17 mouse cellular contexts compared by ENCODE assay signal in genomic region chr10:43124156-43124555, GRCm38 (mm10). TPM values are rescaled to one million over a fixed set of nuclear protein-coding genes. Genes with fewer than 3 reads are reported as not detected.
DNase-seq lines count a peak whose midpoint lies in the region; ATAC-seq and TF ChIP-seq lines count a peak whose summit lies in the region.
"Had no signal": no experiment of that assay in that cellular context is flagged by ENCODE, and none has a peak within 500 bp of the region (broad histone marks: within the 10 kb centered on the region; RNA-seq: fewer than 3 reads in every experiment).

No protein-coding gene starts in this region.

- H3K36me3 ChIP-seq in kidney, embryonic 15.5 days, result no peaks in the 10 kb centered on the region
- H3K36me3 ChIP-seq in CH12.LX (replicated peaks in 1 of 2; ENCODE audit: control insufficient read depth in 1 of 2, insufficient read depth in 1 of 2, low read length in 1 of 2), result no peaks in the 10 kb centered on the region
- H3K36me3 ChIP-seq: embryonic facial prominence, embryonic 15.5 days; G1E had no signal

- peak; percentile 90 for ATAC-seq in frontal cortex, adult (ENCODE audit: low TSS enrichment)
- no peak for ATAC-seq in kidney, embryonic 15.5 days (replicated peaks; ENCODE audit: low FRiP score)
- ATAC-seq: hindbrain, embryonic 16.5 days; liver, postnatal 0 days; midbrain, embryonic 13.5 days had no signal

- TF ChIP-seq EP300 in CH12.LX (IDR thresholded peaks at IDR 0.05; ENCODE audit: low read length), result no peak

- H3K4me1 ChIP-seq in kidney, embryonic 15.5 days, result peaks cover 17% of the 10 kb centered on the region
- H3K4me1 ChIP-seq in CH12.LX (ENCODE audit: control insufficient read depth in 1 of 2, insufficient read depth in 2 of 2), result peaks cover 8 to 38% of the 10 kb centered on the region in 2 experiments; a peak in 3 of 4 replicates

- no peaks in the 10 kb centered on the region for H3K27me3 ChIP-seq in kidney, embryonic 15.5 days
- H3K27me3 ChIP-seq in CH12.LX (replicated peaks), result no peaks in the 10 kb centered on the region
- H3K27me3 ChIP-seq: embryonic facial prominence, embryonic 15.5 days; midbrain, embryonic 13.5 days had no signal

- H3K9ac ChIP-seq in kidney, embryonic 15.5 days, result no peak overlapping the region
- no peak overlapping the region for H3K9ac ChIP-seq in CH12.LX (ENCODE audit: insufficient read depth, low read depth)
- H3K9ac ChIP-seq: embryonic facial prominence, embryonic 15.5 days; liver, postnatal 0 days; midbrain, embryonic 13.5 days had no signal

- H3K27ac ChIP-seq in kidney, embryonic 15.5 days, result 0 out of 2 replicates have a peak overlapping the region, but pooled peaks have one; percentile 38
- H3K27ac ChIP-seq in CH12.LX (ENCODE audit: insufficient read depth, low read depth), result no peak overlapping the region
- H3K27ac ChIP-seq: embryonic facial prominence, embryonic 15.5 days; macrophage had no signal

- H3K79me2 ChIP-seq in CH12.LX (replicated peaks; ENCODE audit: control insufficient read depth, extremely low read depth, insufficient read depth, poor library complexity, severe bottlenecking), result no peaks in the 10 kb centered on the region

- no peak for DNase-seq in frontal cortex, postnatal 25 days (ENCODE audit: low spot score in 2 of 2)
- DNase-seq in kidney, postnatal 10 days, result no peak
- DNase-seq in CH12.LX (ENCODE audit: extremely low read depth), result peak; percentile 38
- peak; percentile 40 to 64 for DNase-seq in left cerebral cortex, postnatal 14 days (ENCODE audit: low spot score in 2 of 2)
- DNase-seq in gastrocnemius, postnatal 14 days, result no peak
- DNase-seq in spleen, adult 18-20 months, result no peak
- DNase-seq: adrenal gland, postnatal 25 days; B cell, adult 2 months; kidney, adult 2 months; liver, postnatal 0 days had no signal

- 78% methylated on average over 4 of the region's 4 CpGs for WGBS in kidney, embryonic 15.5 days

- TF ChIP-seq RAD21 in CH12.LX (IDR thresholded peaks at IDR 0.05; ENCODE audit: low read depth, low read length), result no peak

- intact Hi-C loops in left cerebral cortex, postnatal 14 days (cut with DNase I), result loop anchor here (5.0 kb wide), 1 partner anchor 43 kb away; no protein-coding TSS in a partner anchor
- intact Hi-C loops in gastrocnemius, postnatal 14 days (cut with DNase I; ENCODE audit: low total_unique reads), result no loop called here

- in situ Hi-C loops in CH12.LX (cut with MboI; ENCODE audit: low pct_ligation_motif_present, low pct_unique_long_range_greater_than_20kb, low sequenced_read_pairs), result no loop called here

- H3K4me3 ChIP-seq in kidney, embryonic 15.5 days (replicated peaks), result no peak overlapping the region
- H3K4me3 ChIP-seq in CH12.LX (replicated peaks in 1 of 3; ENCODE audit: low read depth in 2 of 3, low read length in 2 of 3, poor library complexity in 1 of 3), result no peak overlapping the region
- H3K4me3 ChIP-seq: embryonic facial prominence, embryonic 15.5 days; midbrain, embryonic 13.5 days had no signal

- no peak for TF ChIP-seq CTCF in CH12.LX (conservative IDR thresholded peaks at IDR 0.05 in 1 of 2, IDR thresholded peaks at IDR 0.05 in 1 of 2; ENCODE audit: low read depth in 2 of 2, low read length in 2 of 2)

- no peak overlapping the region for H3K4me2 ChIP-seq in kidney, embryonic 15.5 days
- peak overlapping the region; percentile 4; the same call in 1 of the 2 replicates for H3K4me2 ChIP-seq in CH12.LX (ENCODE audit: insufficient read depth, low read depth, poor library complexity, severe bottlenecking)
- H3K4me2 ChIP-seq: embryonic facial prominence, embryonic 15.5 days; midbrain, embryonic 13.5 days had no signal

- TF ChIP-seq POLR2A in CH12.LX (IDR thresholded peaks at IDR 0.05; ENCODE audit: low read depth, low read length), result no peak

- H3K9me3 ChIP-seq in kidney, embryonic 15.5 days (replicated peaks), result no peaks in the 10 kb centered on the region
- H3K9me3 ChIP-seq in CH12.LX (replicated peaks; ENCODE audit: low read length), result no peaks in the 10 kb centered on the region
- H3K9me3 ChIP-seq: embryonic facial prominence, embryonic 15.5 days; G1E; midbrain, embryonic 13.5 days had no signal

- dilution Hi-C loops in CH12.LX (cut with MboI; ENCODE audit: extremely low pct_ligation_motif_present, extremely low pct_unique_long_range_greater_than_20kb, low sequenced_read_pairs), result no loop called here

TF ChIP-seq in CH12.LX, 34 proteins besides CTCF, POLR2A, EP300 and RAD21:
- 0 out of 2 replicates have a peak, but pooled peaks have one; percentile 33 for TF ChIP-seq MXI1 (IDR thresholded peaks at IDR 0.05; ENCODE audit: low read depth, low read length)
- TF ChIP-seq MAZ (IDR thresholded peaks at IDR 0.05; ENCODE audit: low read depth, low read length), result no peak
- no peak for TF ChIP-seq ZKSCAN1 (IDR thresholded peaks at IDR 0.05; ENCODE audit: borderline replicate concordance, low read depth, low read length)
- TF ChIP-seq CHD1 (IDR thresholded peaks at IDR 0.05; ENCODE audit: low read depth, low read length), result no peak
- TF ChIP-seq ELF1 (IDR thresholded peaks at IDR 0.05; ENCODE audit: low read depth, low read length), result 0 out of 2 replicates have a peak, but pooled peaks have one; percentile 4

RNA-seq across cellular contexts. Expression of gene Sobp, which starts 50.2 kb away (rescaled TPM):
- polyA plus RNA-seq in kidney, embryonic 15.5 days (2015; fragmentation: Nextera tagmentation; extraction: Ambion mirVana), result 2.1 TPM in 2 replicates
- total RNA-seq in CH12.LX (2012; rRNA removed) (0.04 TPM in 2 replicates), CH12.LX (2014; rRNA removed) (0.08 and 0.22 TPM in 2 replicates)
- 0.56 and 0.77 TPM in 2 replicates for polyA plus RNA-seq in CH12.LX (2012; ENCODE audit: insufficient read length, low read depth)
- 10 to 100 TPM; 88.8 to 96.5 TPM for total RNA-seq in left cerebral cortex, postnatal 14 days (2021)
- total RNA-seq in gastrocnemius, postnatal 14 days (2021), result 10 to 100 TPM; 13.1 to 21.5 TPM
- polyA plus RNA-seq: G1E, macrophage had no signal

RNA-seq across cellular contexts. Expression of gene 9030612E09Rik, which starts 50.3 kb away (rescaled TPM):
- 0.71 and 0.96 TPM in 2 replicates for polyA plus RNA-seq in kidney, embryonic 15.5 days (2015; fragmentation: Nextera tagmentation; extraction: Ambion mirVana)
- total RNA-seq in CH12.LX (2012; rRNA removed), result not detected in 2 replicates
- 0.15 TPM in 1 of 2 replicates, not detected in the other for total RNA-seq in CH12.LX (2014; rRNA removed)
- polyA plus RNA-seq in CH12.LX (2012; ENCODE audit: insufficient read length, low read depth), result not detected in 2 replicates
- total RNA-seq in left cerebral cortex, postnatal 14 days (2021), result 1 to 10 TPM; 1.2 to 1.9 TPM
- 1 to 10 TPM; 2.1 to 2.4 TPM for total RNA-seq in gastrocnemius, postnatal 14 days (2021)
- total RNA-seq: G1E had no signal
- polyA plus RNA-seq: G1E; liver, postnatal 0 days; macrophage had no signal

Comparison
In these comparisons a context has a peak if more than half of its experiments do, and no peak if none do; other contexts are left out.
1. DNase-seq: peak in CH12.LX (single experiment) and left cerebral cortex, postnatal 14 days (2 of 2); none in frontal cortex, postnatal 25 days (0 of 2), kidney, postnatal 10 days (single experiment), gastrocnemius, postnatal 14 days (single experiment) and spleen, adult 18-20 months (0 of 2).
2. RNA of gene Sobp, which starts 50.2 kb away (total RNA-seq): 88.8 to 96.5 TPM in left cerebral cortex, postnatal 14 days and 13.1 to 21.5 TPM in gastrocnemius, postnatal 14 days; 0.04 to 0.22 TPM in CH12.LX; every median in the first group is over 10 times any median in the second.